Mouse (Mus musculus) right cerebral cortex, adult 2 months (tissue): ENCODE data around the gene Foxr1.

Source experiments
- DNase-seq, 2 experiments: peaks; one replicate each; pipeline ENCODE4 v3.0.0; 2021 to 2022; ENCODE audit warnings: low spot score in 2 of 2

The Foxr1 gene

GRCm38 (mm10) chr9:44440961-44441360 lies at the start of gene Foxr1:
Gene Foxr1, minus strand, starts transcription at chr9:44441136.
- DNase-seq: no peak

GRCm38 (mm10) chr9:44490086-44490967 lies 49.4 kb upstream of the Foxr1 start:
- DNase-seq: no peak

- no peak for DNase-seq
Measured at GRCm38 (mm10) chr9:44489651-44490085, 48.7 kb upstream of the Foxr1 start.

GRCm38 (mm10) chr9:44488855-44489381 lies 48.0 kb upstream of the Foxr1 start:
- DNase-seq: peak in 1 of 2 experiments; percentile 32

GRCm38 (mm10) chr9:44488416-44488815 lies 47.5 kb upstream of the Foxr1 start:
- DNase-seq: no peak

GRCm38 (mm10) chr9:44487441-44487840 lies 46.5 kb upstream of the Foxr1 start:
- DNase-seq: no peak

- no peak for DNase-seq
Measured at GRCm38 (mm10) chr9:44486741-44487421, 45.9 kb upstream of the Foxr1 start.

GRCm38 (mm10) chr9:44486335-44486734 lies 45.4 kb upstream of the Foxr1 start:
- DNase-seq: no peak

GRCm38 (mm10) chr9:44485516-44486161 lies 44.7 kb upstream of the Foxr1 start:
- no peak for DNase-seq

GRCm38 (mm10) chr9:44485105-44485515 lies 44.2 kb upstream of the Foxr1 start:
- DNase-seq: no peak

GRCm38 (mm10) chr9:44484311-44485104 lies 43.6 kb upstream of the Foxr1 start:
- no peak for DNase-seq

- DNase-seq: peak; percentile 59 to 73
Measured at GRCm38 (mm10) chr9:44483510-44484044, 42.6 kb upstream of the Foxr1 start.

- DNase-seq: no peak
Measured at GRCm38 (mm10) chr9:44483041-44483509, 42.1 kb upstream of the Foxr1 start.

- peak; percentile 85 to 91 for DNase-seq
Measured at GRCm38 (mm10) chr9:44482552-44482951, 41.6 kb upstream of the Foxr1 start, which contains the start of gene Bcl9l. Gene Bcl9l, plus strand, starts transcription at chr9:44482825.

GRCm38 (mm10) chr9:44482112-44482511 lies 41.2 kb upstream of the Foxr1 start:
- no peak for DNase-seq

GRCm38 (mm10) chr9:44479628-44480428 lies 38.9 kb upstream of the Foxr1 start:
- peak; percentile 90 to 94 for DNase-seq

- DNase-seq: peak; percentile 58 to 70
Measured at GRCm38 (mm10) chr9:44478959-44479605, 38.1 kb upstream of the Foxr1 start.

GRCm38 (mm10) chr9:44478229-44478921 lies 37.4 kb upstream of the Foxr1 start:
- peak; percentile 62 to 72 for DNase-seq
